Mouse (Mus musculus) limb, embryonic 11.5 days (tissue): ENCODE results near the gene Iqcf3. TPM values are rescaled to one million over a fixed set of nuclear protein-coding genes. Genes with fewer than 3 reads are reported as not detected.
"Not testable (repeated sequence)": the region's sequence is repeated elsewhere in the genome, so short reads cannot be mapped to it uniquely, and the experiment has no call there.

ENCODE experiments used
- ATAC-seq: fragments of 200-750 bp; cut with Nextera tagmentation; 2 replicates; pipeline ENCODE4 v1.8.0; 2017; ENCODE audit warnings: low read depth; ENCODE audit not compliant: insufficient number of reproducible peaks, low FRiP score, low TSS enrichment
- DNase-seq: peaks from one replicate; pipeline ENCODE4 v3.0.0-alpha.2; 2015; ENCODE audit warnings: low spot score
- H3K27ac ChIP-seq: fragments of 300-500 bp; sonication (generic); replicated peaks from 2 replicates; pipeline ENCODE4 v1.5.1; 2014; ENCODE audit warnings: low read depth, mild to moderate bottlenecking, low read length
- H3K27me3 ChIP-seq: fragments of 300-500 bp; sonication (generic); 2 replicates; pipeline ENCODE4 v1.6.1; 2014; ENCODE audit warnings: mild to moderate bottlenecking, low read length, mixed read lengths; ENCODE audit not compliant: control insufficient read depth, insufficient read depth
- H3K36me3 ChIP-seq: fragments of 300-500 bp; sonication (generic); 2 replicates; pipeline ENCODE4 v1.6.1; 2014; ENCODE audit warnings: mild to moderate bottlenecking, low read length, moderate library complexity, mixed read lengths; ENCODE audit not compliant: control insufficient read depth, insufficient read depth
- H3K4me1 ChIP-seq: fragments of 300-500 bp; sonication (generic); 2 replicates; pipeline ENCODE4 v1.6.1; 2014; ENCODE audit warnings: low read length, mixed read lengths; ENCODE audit not compliant: control insufficient read depth, insufficient read depth
- H3K4me2 ChIP-seq: fragments of 300-500 bp; sonication (generic); 2 replicates; pipeline ENCODE4 v1.6.1; 2014; ENCODE audit warnings: low read depth, mild to moderate bottlenecking, moderate library complexity; ENCODE audit not compliant: severe bottlenecking
- H3K4me3 ChIP-seq: fragments of 300-500 bp; sonication (generic); 2 replicates; pipeline ENCODE4 v1.5.1; 2014; ENCODE audit warnings: low read depth, low read length
- H3K9ac ChIP-seq: fragments of 300-500 bp; sonication (generic); 2 replicates; pipeline ENCODE4 v1.6.1; 2014; ENCODE audit warnings: mild to moderate bottlenecking, low read length
- H3K9me3 ChIP-seq: fragments of 300-500 bp; sonication (generic); 2 replicates; pipeline ENCODE4 v1.6.1; 2016; ENCODE audit warnings: low read length; ENCODE audit not compliant: control insufficient read depth
- WGBS: fragments of 180-500 bp; shearing (Covaris S2); extraction: QIAGEN DNeasy Blood & Tissue Kit; methylation state at CpG from one replicate; pipeline ENCODE4 v1.1.7; 2014; 5-methylcytosine and 5-hydroxymethylcytosine counted together
- polyA plus RNA-seq: library from polyadenylated mRNA; unstranded; fragments of >200 nt; fragmentation: Nextera tagmentation; extraction: Ambion mirVana; gene quantifications from 2 replicates; pipeline ENCODE4 v1.2.1, GENCODE M21; 2014

Gene Iqcf3
- polyA plus RNA-seq, result not detected in 2 replicates

DNA sequence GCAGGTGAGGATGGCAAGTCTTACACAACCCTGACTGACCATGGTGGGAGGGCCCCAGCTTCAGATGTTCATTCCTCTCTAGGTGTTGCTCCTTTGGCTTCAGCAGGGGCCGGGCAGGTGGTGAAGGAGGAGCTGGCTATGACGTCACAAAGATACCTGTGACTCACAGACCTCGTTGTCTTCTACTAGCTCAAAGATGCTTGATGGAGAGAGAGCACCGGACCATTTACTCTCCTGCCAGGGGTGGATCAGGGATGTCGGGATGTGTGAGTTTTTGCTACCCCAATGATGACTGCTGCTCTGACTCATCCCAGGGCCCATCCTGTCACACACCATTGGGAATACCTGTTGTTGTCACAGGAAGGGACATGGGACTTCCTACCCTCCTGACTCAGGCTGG, at the start of gene Iqcf3:
TSS of gene Iqcf3 (minus strand) at position 101 of the 400 bp plus-strand sequence.
- no peaks in the 10 kb centered on the region for H3K4me1 ChIP-seq
- no peak within 1 kb of the TSS for H3K4me3 ChIP-seq
- DNase-seq (no peak), ATAC-seq (no peak)
- H3K4me2 ChIP-seq, result no peak within 1 kb of the TSS
- no peaks in the 10 kb centered on the region for H3K27me3 ChIP-seq
- no peaks in the 10 kb centered on the region for H3K36me3 ChIP-seq
- no peak within 1 kb of the TSS for H3K9ac ChIP-seq
- WGBS, result 80% methylated on average over 5 of the region's 5 CpGs
- no peak within 1 kb of the TSS for H3K27ac ChIP-seq
- no peaks in the 10 kb centered on the region for H3K9me3 ChIP-seq

DNA sequence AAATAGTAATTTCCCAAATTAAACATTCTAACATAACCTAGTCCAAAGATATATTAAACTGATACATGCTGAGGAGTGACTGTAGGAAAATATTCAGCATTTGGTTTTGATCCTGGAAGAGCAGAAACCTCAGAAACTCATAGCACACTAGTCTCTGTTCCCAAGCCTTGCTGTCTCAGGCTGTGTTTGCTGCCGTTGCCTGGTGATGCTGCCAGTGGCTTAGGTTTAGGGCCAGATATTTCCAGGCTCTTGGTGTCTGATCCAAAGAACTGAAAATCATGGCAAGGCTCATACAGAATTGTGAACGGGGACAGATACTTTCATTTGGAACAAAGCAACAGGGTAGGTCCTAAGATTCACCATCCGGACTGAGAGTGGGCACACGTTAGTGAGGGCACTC, 49.3 kb upstream of the Iqcf3 start:
- DNase-seq, result no peak
- Histone ChIP-seq H3K27ac (no peak overlapping the region), H3K4me2 (no peak overlapping the region), H3K9me3 (no peaks in the 10 kb centered on the region), H3K36me3 (no peaks in the 10 kb centered on the region), H3K9ac (no peak overlapping the region), H3K4me3 (no peak overlapping the region), H3K4me1 (no peaks in the 10 kb centered on the region), H3K27me3 (no peaks in the 10 kb centered on the region)
- no peak for ATAC-seq
- 86% methylated on average over 4 of the region's 4 CpGs for WGBS

DNA sequence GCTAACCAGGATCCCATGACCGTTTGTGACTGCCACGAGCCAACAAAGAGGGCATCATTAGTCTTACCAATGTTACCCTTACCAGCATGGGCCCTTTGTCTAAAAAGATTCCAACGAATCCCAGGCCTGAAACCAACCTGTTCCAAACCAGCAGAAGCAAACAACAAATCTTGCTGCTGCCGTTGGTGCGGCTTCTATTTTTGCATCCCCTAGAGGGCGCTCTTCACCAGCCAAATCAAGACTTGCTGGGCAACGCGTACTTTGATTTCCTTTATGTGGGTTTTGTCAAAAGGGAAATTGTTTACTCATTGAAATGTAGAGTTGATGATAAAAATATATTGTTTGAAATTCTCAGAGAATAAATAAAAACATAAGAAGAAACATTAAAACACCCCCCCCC, 39.1 kb upstream of the Iqcf3 start:
- no peak for ATAC-seq
- H3K4me2 ChIP-seq, result no peak overlapping the region
- no peak overlapping the region for H3K9ac ChIP-seq
- H3K9me3 ChIP-seq, result no peaks in the 10 kb centered on the region
- H3K27ac ChIP-seq, result no peak overlapping the region
- no peaks in the 10 kb centered on the region for H3K36me3 ChIP-seq
- peak; percentile 71 for DNase-seq
- no peaks in the 10 kb centered on the region for H3K4me1 ChIP-seq
- no peaks in the 10 kb centered on the region for H3K27me3 ChIP-seq
- no peak overlapping the region for H3K4me3 ChIP-seq
- 34% methylated on average over 8 of the region's 8 CpGs for WGBS

DNA sequence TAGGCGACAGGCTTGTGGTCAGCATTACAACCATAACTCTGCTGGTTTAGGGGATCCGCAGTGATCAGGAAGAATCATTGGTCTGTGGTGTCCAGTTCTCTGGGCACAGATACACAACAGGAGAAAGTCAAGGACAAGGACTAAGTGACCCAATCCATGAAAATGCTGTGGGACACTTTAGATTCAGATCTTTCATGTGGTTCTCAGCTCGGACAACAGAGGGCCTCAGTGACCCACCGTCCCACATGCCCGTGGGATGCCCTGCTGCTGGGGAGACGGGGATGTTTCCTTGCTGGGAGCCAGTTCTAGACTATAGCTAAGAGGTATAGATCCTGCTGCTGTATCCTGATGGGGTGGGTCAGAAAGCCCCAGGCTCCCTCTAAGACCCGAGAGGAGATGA, 37.0 kb upstream of the Iqcf3 start:
- Histone ChIP-seq H3K9me3 (no peaks in the 10 kb centered on the region), H3K36me3 (no peaks in the 10 kb centered on the region), H3K27me3 (no peaks in the 10 kb centered on the region), H3K27ac (no peak overlapping the region), H3K4me2 (no peak overlapping the region), H3K4me3 (no peak overlapping the region), H3K9ac (no peak overlapping the region), H3K4me1 (no peaks in the 10 kb centered on the region)
- no peak for DNase-seq
- no peak for ATAC-seq
- WGBS, result 41% methylated on average over 7 of the region's 7 CpGs

DNA sequence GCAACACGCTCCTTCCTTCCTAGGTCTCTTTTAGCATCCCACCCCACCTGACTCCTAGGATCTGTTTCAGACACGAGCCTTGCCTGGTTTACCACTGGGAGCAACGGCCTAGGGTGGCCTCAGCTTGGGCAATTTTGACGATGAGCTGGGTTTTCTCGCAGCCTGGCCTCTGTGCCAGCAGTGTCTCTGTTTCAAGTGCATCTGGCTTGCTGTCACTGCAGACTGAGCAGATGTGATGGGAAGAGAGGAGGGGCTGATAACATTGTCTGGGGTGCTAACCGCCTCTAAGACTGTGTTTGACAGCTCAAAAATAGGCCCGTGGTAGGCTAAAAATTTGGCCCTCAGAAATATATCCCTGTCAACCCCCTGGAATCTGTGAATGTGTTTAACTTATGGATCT, 34.4 kb upstream of the Iqcf3 start:
- 79% methylated on average over 7 of the region's 7 CpGs for WGBS
- Histone ChIP-seq H3K27ac (no peak overlapping the region), H3K36me3 (no peaks in the 10 kb centered on the region), H3K4me3 (no peak overlapping the region), H3K9me3 (no peaks in the 10 kb centered on the region), H3K4me1 (no peaks in the 10 kb centered on the region), H3K27me3 (no peaks in the 10 kb centered on the region), H3K9ac (no peak overlapping the region), H3K4me2 (no peak overlapping the region)
- ATAC-seq (no peak), DNase-seq (no peak)

DNA sequence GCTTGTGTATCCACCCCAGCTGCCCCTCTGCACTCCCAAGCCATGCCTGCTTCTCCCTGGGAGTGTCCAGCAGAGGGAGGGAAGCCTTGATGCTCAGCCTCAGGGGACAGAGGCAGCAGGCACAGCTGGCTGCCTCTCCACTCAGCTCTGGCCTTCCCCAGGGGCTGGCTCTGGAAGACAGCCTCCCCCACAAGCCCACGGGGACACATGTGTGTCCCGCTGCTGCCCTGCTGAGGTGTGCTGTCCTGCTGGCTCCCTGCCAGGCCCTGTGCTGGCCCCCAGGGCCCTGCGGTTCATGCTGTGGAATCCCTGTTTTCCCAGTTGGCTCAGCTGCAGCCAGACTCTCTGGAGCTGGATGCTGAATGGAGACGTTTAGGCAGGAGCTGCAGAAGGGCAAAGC, 34.0 kb upstream of the Iqcf3 start:
- not testable (repeated sequence) for H3K9me3 ChIP-seq, H3K27me3 ChIP-seq, H3K4me3 ChIP-seq, H3K4me2 ChIP-seq, H3K36me3 ChIP-seq, ATAC-seq, H3K27ac ChIP-seq, DNase-seq, H3K9ac ChIP-seq, H3K4me1 ChIP-seq
- 20% methylated on average over 4 of the region's 4 CpGs for WGBS

DNA sequence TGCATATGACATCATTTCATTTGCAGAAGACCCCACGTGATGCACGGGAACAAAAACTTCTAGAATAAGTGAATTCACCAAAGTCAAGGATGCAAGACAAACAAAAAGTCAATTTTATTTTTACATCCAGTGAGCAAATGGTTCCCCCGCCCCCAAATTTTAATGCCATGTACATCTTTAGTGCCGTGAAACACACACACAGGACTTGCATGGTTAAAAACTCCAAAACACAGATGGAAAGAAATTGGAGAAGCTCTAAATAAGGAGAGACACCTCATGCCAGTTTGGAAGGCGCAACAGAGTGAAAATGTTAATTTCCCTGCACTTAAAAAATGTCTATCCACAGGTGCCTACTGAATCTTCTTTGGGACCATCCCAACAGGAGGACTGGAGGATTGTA, 30.7 kb upstream of the Iqcf3 start:
- no peak overlapping the region for H3K4me3 ChIP-seq
- H3K4me1 ChIP-seq, result no peaks in the 10 kb centered on the region
- 93% methylated on average over 5 of the region's 5 CpGs for WGBS
- DNase-seq (no peak), ATAC-seq (no peak)
- H3K4me2 ChIP-seq, result no peak overlapping the region
- H3K9me3 ChIP-seq, result no peaks in the 10 kb centered on the region
- H3K9ac ChIP-seq, result no peak overlapping the region
- H3K27me3 ChIP-seq, result no peaks in the 10 kb centered on the region
- H3K27ac ChIP-seq, result no peak overlapping the region
- no peaks in the 10 kb centered on the region for H3K36me3 ChIP-seq

DNA sequence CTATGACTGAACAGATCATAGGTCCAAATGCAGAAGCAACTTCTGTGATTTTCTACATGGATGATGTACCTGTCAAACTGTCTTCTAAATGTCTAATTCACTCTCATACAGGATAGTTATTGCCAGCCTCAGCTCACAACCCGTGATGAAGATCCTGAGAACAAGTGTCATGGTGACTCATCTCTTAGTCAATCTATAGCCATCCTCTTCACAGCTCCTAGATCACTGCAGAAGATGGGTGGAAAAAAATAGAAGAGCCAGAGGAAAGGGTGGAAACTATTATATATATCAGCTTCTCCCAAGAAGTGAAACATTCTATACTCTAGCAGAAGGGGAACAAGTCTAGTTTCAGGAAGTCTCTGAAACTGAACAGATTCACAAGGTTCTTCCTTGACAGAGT, 21.1 kb upstream of the Iqcf3 start:
- H3K27ac ChIP-seq, result no peak overlapping the region
- H3K9me3 ChIP-seq, result no peaks in the 10 kb centered on the region
- 85% methylated on average over 1 of the region's 1 CpGs for WGBS
- H3K36me3 ChIP-seq, result no peaks in the 10 kb centered on the region
- DNase-seq (no peak), ATAC-seq (no peak)
- H3K27me3 ChIP-seq, result no peaks in the 10 kb centered on the region
- H3K9ac ChIP-seq, result no peak overlapping the region
- H3K4me3 ChIP-seq, result no peak overlapping the region
- no peaks in the 10 kb centered on the region for H3K4me1 ChIP-seq
- H3K4me2 ChIP-seq, result no peak overlapping the region

DNA sequence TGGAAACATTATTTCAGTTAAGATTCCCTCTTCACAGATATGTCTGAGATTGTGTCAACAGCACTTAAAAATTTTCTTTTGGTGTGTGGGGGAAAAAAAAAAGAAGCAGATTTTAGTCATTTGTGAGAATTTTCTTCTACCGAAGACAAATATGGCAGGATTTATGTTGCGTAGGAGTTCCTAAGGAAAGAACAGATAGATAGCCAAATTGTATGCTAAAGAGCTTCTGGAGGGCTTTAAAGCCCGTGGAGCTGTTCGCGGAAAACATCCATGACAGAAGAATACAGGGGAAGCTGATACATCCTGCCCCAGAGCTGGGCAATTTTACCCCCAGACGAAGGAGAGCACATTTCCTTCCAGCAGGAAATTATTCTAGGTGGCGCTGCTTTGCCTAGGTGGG, 18.6 kb upstream of the Iqcf3 start:
- H3K27ac ChIP-seq, result no peak overlapping the region
- WGBS, result 84% methylated on average over 7 of the region's 7 CpGs
- H3K27me3 ChIP-seq, result no peaks in the 10 kb centered on the region
- no peak overlapping the region for H3K9ac ChIP-seq
- no peaks in the 10 kb centered on the region for H3K9me3 ChIP-seq
- ATAC-seq (no peak), DNase-seq (no peak)
- no peaks in the 10 kb centered on the region for H3K4me1 ChIP-seq
- no peak overlapping the region for H3K4me2 ChIP-seq
- no peaks in the 10 kb centered on the region for H3K36me3 ChIP-seq
- no peak overlapping the region for H3K4me3 ChIP-seq
